Mouse (Mus musculus) liver, adult 2 months (tissue): Measurements from ENCODE around the gene Timm10. TPM values are rescaled to one million over a fixed set of nuclear protein-coding genes. Genes with fewer than 3 reads are reported as not detected.
A peak's percentile ranks its signal among the peaks of the same experiment; 100 is the strongest.

Experiments used
- DNase-seq: peaks from one replicate; pipeline ENCODE4 v3.0.0-alpha.2; 2011; ENCODE audit warnings: low read depth, low spot score; ENCODE audit errors: extremely low read depth
- H3K27ac ChIP-seq: fragments of 200-500 bp; replicated peaks from 2 replicates; pipeline ENCODE4 v1.5.1; 2012; ENCODE audit warnings: low read depth, mild to moderate bottlenecking, control low read depth, inconsistent platforms, low read length; ENCODE audit not compliant: insufficient read depth
- H3K27me3 ChIP-seq: fragments of 200-500 bp; 2 replicates; pipeline ENCODE4 v1.6.1; 2012; ENCODE audit warnings: mild to moderate bottlenecking, moderate library complexity, low read length, inconsistent platforms; ENCODE audit not compliant: control insufficient read depth, insufficient read depth
- H3K36me3 ChIP-seq: fragments of 200-500 bp; 2 replicates; pipeline ENCODE4 v1.6.1; 2012; ENCODE audit warnings: low read length, inconsistent platforms; ENCODE audit not compliant: control insufficient read depth, insufficient read depth
- H3K4me1 ChIP-seq: fragments of 200-500 bp; 2 replicates; pipeline ENCODE4 v1.6.1; 2011; ENCODE audit warnings: low read length; ENCODE audit not compliant: control insufficient read depth, insufficient read depth
- H3K4me3 ChIP-seq: fragments of 200-500 bp; 2 replicates; pipeline ENCODE4 v1.5.1; 2011; ENCODE audit warnings: low read depth, mild to moderate bottlenecking, control low read depth, low read length, moderate library complexity; ENCODE audit not compliant: insufficient read depth
- H3K79me2 ChIP-seq: fragments of 200-500 bp; 2 replicates; pipeline ENCODE4 v1.6.1; 2012; ENCODE audit warnings: inconsistent platforms, mild to moderate bottlenecking, low read length, moderate library complexity; ENCODE audit not compliant: control insufficient read depth, insufficient read depth
- H3K9ac ChIP-seq: fragments of 200-500 bp; 2 replicates; pipeline ENCODE4 v1.6.1; 2012; ENCODE audit warnings: low read depth, mild to moderate bottlenecking, control low read depth, inconsistent platforms, low read length
- CTCF ChIP-seq: fragments of 200-500 bp; IDR thresholded peaks from 2 replicates; pipeline ENCODE4 v1.5.1; 2011; ENCODE audit warnings: low read depth, low read length, control low read depth
- POLR2A ChIP-seq: fragments of 200-500 bp; IDR thresholded peaks from 2 replicates; pipeline ENCODE4 v1.6.1; 2011; ENCODE audit warnings: low read length, control low read depth; ENCODE audit not compliant: insufficient read depth; ENCODE audit errors: extremely low read depth
- WGBS: fragments of 180-500 bp; shearing (Covaris S2); methylation state at CpG from one replicate; pipeline ENCODE4 v1.1.7; 2018; 5-methylcytosine and 5-hydroxymethylcytosine counted together
- polyA plus RNA-seq: library from polyadenylated mRNA; depleted of rRNA; stranded (reverse); fragments of >200 nt; gene quantifications from 2 replicates; pipeline ENCODE4 v1.2.3, GENCODE M21; 2012; rRNA removed
- total RNA-seq: library from RNA; depleted of rRNA; stranded (reverse); fragments of >200 nt; gene quantifications from 2 replicates; pipeline ENCODE4 v1.2.3, GENCODE M21; 2014; rRNA removed

Gene Timm10
- 36.1 and 36.4 TPM in 2 replicates for total RNA-seq
- polyA plus RNA-seq, result 45.8 and 52.2 TPM in 2 replicates

GRCm38 (mm10) chr2:84826488-84827282 is at the start of gene Timm10:
TSS of gene Timm10 (plus strand) at chr2:84826997.
- under 1% methylated on average over 34 of the region's 34 CpGs for WGBS
- H3K4me1 ChIP-seq, result peaks cover 4% of the 10 kb centered on the region; the same call in 1 of the 2 replicates
- H3K27ac ChIP-seq, result peak within 1 kb of the TSS; percentile 91
- no peaks in the 10 kb centered on the region for H3K27me3 ChIP-seq
- peak within 1 kb of the TSS; percentile 90 for H3K4me3 ChIP-seq
- H3K36me3 ChIP-seq, result peaks cover 3% of the 10 kb centered on the region; the same call in 1 of the 2 replicates
- no peaks in the 10 kb centered on the region for H3K79me2 ChIP-seq
- peak; percentile 94 for DNase-seq
- TF ChIP-seq POLR2A (0 out of 2 replicates have a peak, but pooled peaks have one; percentile 26), CTCF (no peak)
- H3K9ac ChIP-seq, result peak within 1 kb of the TSS; percentile 80

GRCm38 (mm10) chr2:84777706-84778105 is 49.1 kb upstream of the Timm10 start:
- H3K36me3 ChIP-seq, result peaks cover 5% of the 10 kb centered on the region; the same call in 1 of the 2 replicates
- no peak overlapping the region for H3K4me3 ChIP-seq
- no peaks in the 10 kb centered on the region for H3K27me3 ChIP-seq
- peaks cover 5% of the 10 kb centered on the region; the same call in 1 of the 2 replicates for H3K79me2 ChIP-seq
- peaks cover 11% of the 10 kb centered on the region; the same call in 1 of the 2 replicates for H3K4me1 ChIP-seq
- TF ChIP-seq POLR2A, result no peak
- no peak for TF ChIP-seq CTCF
- WGBS, result 84% methylated on average over 3 of the region's 3 CpGs
- H3K9ac ChIP-seq, result no peak overlapping the region
- no peak overlapping the region for H3K27ac ChIP-seq
- no peak for DNase-seq

- no peak for DNase-seq
- no peaks in the 10 kb centered on the region for H3K27me3 ChIP-seq
- no peak overlapping the region for H3K27ac ChIP-seq
- H3K9ac ChIP-seq, result no peak overlapping the region
- H3K36me3 ChIP-seq, result no peaks in the 10 kb centered on the region
- TF ChIP-seq POLR2A (no peak), CTCF (peak; percentile 16; the same call in 1 of the 2 replicates)
- peaks cover 4% of the 10 kb centered on the region; the same call in 1 of the 2 replicates for H3K4me1 ChIP-seq
- H3K79me2 ChIP-seq, result peaks cover under 1% of the 10 kb centered on the region; the same call in 1 of the 2 replicates
- WGBS, result 57% methylated on average over 6 of the region's 6 CpGs
- H3K4me3 ChIP-seq, result no peak overlapping the region
These were observed 47.6 kb upstream of the Timm10 start for GRCm38 (mm10) chr2:84779210-84779609.

- H3K4me1 ChIP-seq, result peaks cover 5% of the 10 kb centered on the region
- H3K9ac ChIP-seq, result no peak overlapping the region
- H3K4me3 ChIP-seq, result no peak overlapping the region
- 91% methylated on average over 1 of the region's 1 CpGs for WGBS
- no peaks in the 10 kb centered on the region for H3K79me2 ChIP-seq
- H3K27me3 ChIP-seq, result no peaks in the 10 kb centered on the region
- TF ChIP-seq CTCF (no peak), POLR2A (no peak)
- no peak overlapping the region for H3K27ac ChIP-seq
- no peaks in the 10 kb centered on the region for H3K36me3 ChIP-seq
- DNase-seq, result no peak
These were observed 43.5 kb upstream of the Timm10 start for GRCm38 (mm10) chr2:84783315-84783714.

GRCm38 (mm10) chr2:84783840-84784566 is 42.8 kb upstream of the Timm10 start:
- Histone ChIP-seq H3K4me3 (no peak overlapping the region), H3K36me3 (no peaks in the 10 kb centered on the region), H3K4me1 (peaks cover 5% of the 10 kb centered on the region), H3K27me3 (no peaks in the 10 kb centered on the region), H3K9ac (no peak overlapping the region), H3K79me2 (no peaks in the 10 kb centered on the region), H3K27ac (no peak overlapping the region)
- 77% methylated on average over 3 of the region's 3 CpGs for WGBS
- no peak for DNase-seq
- no peak for TF ChIP-seq CTCF
- TF ChIP-seq POLR2A, result no peak
